15 mouse cellular contexts compared by ENCODE assay signal in the genomic region with DNA sequence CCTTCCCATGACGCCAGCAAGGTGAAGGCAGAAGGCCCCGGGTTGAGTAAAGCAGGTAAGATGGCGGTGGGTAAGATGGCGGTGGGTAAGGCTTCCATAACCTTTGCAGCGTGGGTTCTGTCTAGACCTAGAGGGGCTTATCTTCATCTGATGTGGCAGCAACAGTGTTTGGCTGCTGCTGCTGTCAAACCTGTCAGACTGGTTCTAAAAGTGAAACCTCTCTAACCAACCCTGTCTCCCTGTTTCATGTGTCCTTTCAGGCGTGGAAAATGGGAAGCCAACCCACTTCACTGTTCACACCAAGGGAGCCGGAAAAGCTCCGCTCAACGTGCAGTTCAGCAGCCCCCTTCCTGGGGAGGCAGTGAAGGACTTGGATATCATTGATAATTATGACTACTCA.
DNase-seq lines count a peak whose midpoint lies in the region; ATAC-seq lines count a peak whose summit lies in the region.
"Had no signal": no experiment of that assay in that cellular context is flagged by ENCODE, and none has a peak within 500 bp of the region (broad histone marks: within the 10 kb centered on the region; RNA-seq: fewer than 3 reads in every experiment).

No protein-coding gene starts in this region.

- H3K27me3 ChIP-seq in lung, embryonic 15.5 days = no peaks in the 10 kb centered on the region
- no peaks in the 10 kb centered on the region for H3K27me3 ChIP-seq in forebrain, embryonic 12.5 days
- H3K27me3 ChIP-seq: heart, embryonic 15.5 days; liver, embryonic 12.5 days had no signal

- peak; percentile 28 to 53 for DNase-seq in urinary bladder, adult 18-20 months (ENCODE audit: low spot score in 2 of 2)
- DNase-seq in urinary bladder, adult 2 months (ENCODE audit: low spot score) = no peak
- peak; percentile 49 for DNase-seq in kidney, postnatal 10 days
- DNase-seq in urinary bladder, postnatal 36 days (ENCODE audit: low spot score in 2 of 2) = peak; percentile 32 to 39
- DNase-seq in left cerebral cortex, adult 8-10 months (ENCODE audit: low spot score in 2 of 2) = no peak
- DNase-seq in adipocyte (ENCODE audit: low spot score) = no peak
- DNase-seq: cerebellum, adult 9-10 months; midbrain, embryonic 14.5 days; spleen, adult 18-20 months; thymus, postnatal 4 days had no signal

- peak; percentile 12; the same call in 1 of the 2 replicates for ATAC-seq in lung, embryonic 15.5 days (ENCODE audit: borderline replicate concordance, extremely low read depth, low FRiP score, low TSS enrichment)
- ATAC-seq in forebrain, embryonic 12.5 days (ENCODE audit: low FRiP score) = no peak
- ATAC-seq: liver, embryonic 12.5 days had no signal

- peaks cover 31% of the 10 kb centered on the region for H3K36me3 ChIP-seq in lung, embryonic 15.5 days
- peaks cover 62% of the 10 kb centered on the region for H3K36me3 ChIP-seq in forebrain, embryonic 12.5 days (replicated peaks)

- H3K9ac ChIP-seq in lung, embryonic 15.5 days = no peak overlapping the region
- no peak overlapping the region for H3K9ac ChIP-seq in forebrain, embryonic 12.5 days
- H3K9ac ChIP-seq: heart, embryonic 15.5 days; liver, embryonic 12.5 days had no signal

- peaks cover 20% of the 10 kb centered on the region for H3K4me1 ChIP-seq in lung, embryonic 15.5 days
- H3K4me1 ChIP-seq in forebrain, embryonic 12.5 days = no peaks in the 10 kb centered on the region
- H3K4me1 ChIP-seq: liver, embryonic 12.5 days had no signal

- 62% methylated on average over 9 of the region's 9 CpGs for WGBS in lung, embryonic 15.5 days
- WGBS in forebrain, embryonic 12.5 days = 91% methylated on average over 9 of the region's 9 CpGs

- no peaks in the 10 kb centered on the region for H3K9me3 ChIP-seq in lung, embryonic 15.5 days
- no peaks in the 10 kb centered on the region for H3K9me3 ChIP-seq in forebrain, embryonic 12.5 days
- H3K9me3 ChIP-seq: heart, embryonic 15.5 days; liver, embryonic 12.5 days had no signal

- H3K4me3 ChIP-seq in lung, embryonic 15.5 days = no peak overlapping the region
- H3K4me3 ChIP-seq in forebrain, embryonic 12.5 days (replicated peaks) = no peak overlapping the region
- H3K4me3 ChIP-seq: erythroblast, embryonic 14.5 days; heart, embryonic 15.5 days; liver, embryonic 12.5 days had no signal

- no peak overlapping the region for H3K4me2 ChIP-seq in lung, embryonic 15.5 days
- no peak overlapping the region for H3K4me2 ChIP-seq in forebrain, embryonic 12.5 days
- H3K4me2 ChIP-seq: heart, embryonic 15.5 days; liver, embryonic 12.5 days had no signal

- peak overlapping the region; percentile 70; the same call in 1 of the 2 replicates for H3K27ac ChIP-seq in lung, embryonic 15.5 days
- H3K27ac ChIP-seq in forebrain, embryonic 12.5 days = no peak overlapping the region
- H3K27ac ChIP-seq: heart, embryonic 15.5 days; liver, embryonic 12.5 days had no signal

Comparison
In these comparisons a context has a peak if more than half of its experiments do, and no peak if none do; other contexts are left out.
1. DNase-seq: peak in urinary bladder, adult 18-20 months (2 of 2), kidney, postnatal 10 days (single experiment) and urinary bladder, postnatal 36 days (2 of 2); none in urinary bladder, adult 2 months (single experiment), left cerebral cortex, adult 8-10 months (0 of 2) and adipocyte (single experiment).